Mouse (Mus musculus) bone marrow, adult 2 months (tissue): ENCODE measurements around the gene Atcay.

Source experiments
- CTCF ChIP-seq: fragments of 200-500 bp; IDR thresholded peaks from 2 replicates; pipeline ENCODE4 v1.5.1; 2011; ENCODE audit warnings: low read length, control low read depth; ENCODE audit not compliant: control insufficient read depth, insufficient read depth
- POLR2A ChIP-seq: fragments of 200-500 bp; IDR thresholded peaks from 2 replicates; pipeline ENCODE4 v1.6.1; 2011; ENCODE audit warnings: low read depth, mild to moderate bottlenecking, control low read depth, low read length, borderline replicate concordance; ENCODE audit not compliant: control insufficient read depth

- TF ChIP-seq POLR2A: peak; percentile 65; the same call in 1 of the 2 replicates
- no peak for TF ChIP-seq CTCF
Measured at GRCm38 (mm10) chr10:81182336-81183333, 48.0 kb downstream of the Atcay start, which contains the start of gene Dapk3.
